Mouse (Mus musculus): Measurements from ENCODE around the gene 4932411N23Rik. TPM values are rescaled to one million over a fixed set of nuclear protein-coding genes. Genes with fewer than 3 reads are reported as not detected.
"Not testable (repeated sequence)": the region's sequence is repeated elsewhere in the genome, so short reads cannot be mapped to it uniquely, and the experiment has no call there.

Gene 4932411N23Rik
- not detected in 2 replicates for polyA plus RNA-seq (2012; rRNA removed)
- polyA plus RNA-seq (2014; fragmentation: Nextera tagmentation; extraction: Ambion mirVana), result not detected in 2 replicates

GRCm38 (mm10) chrX:126815768-126816167 is at the start of gene 4932411N23Rik:
Gene 4932411N23Rik (minus strand): TSS chrX:126815868.
- TF ChIP-seq POLR2A (IDR thresholded peaks at IDR 0.05; ENCODE audit: borderline replicate concordance, extremely low read depth, insufficient read depth, insufficient read length), result no peak
- Histone ChIP-seq H3K4me1 (ENCODE audit: control insufficient read depth, insufficient read depth, low read length) (no peaks in the 10 kb centered on the region), H3K4me3 (replicated peaks; ENCODE audit: low read length) (no peak within 1 kb of the TSS), H3K9ac (ENCODE audit: low read depth, low read length, severe bottlenecking) (no peak within 1 kb of the TSS), H3K36me3 (ENCODE audit: control insufficient read depth, insufficient read depth, low read length) (no peaks in the 10 kb centered on the region), H3K9me3 (ENCODE audit: control insufficient read depth, low read length) (no peaks in the 10 kb centered on the region), H3K27ac (replicated peaks; ENCODE audit: low read depth, low read length) (no peak within 1 kb of the TSS), H3K27me3 (ENCODE audit: control insufficient read depth, insufficient read depth, low read length) (no peaks in the 10 kb centered on the region), H3K4me2 (replicated peaks; ENCODE audit: low read depth, low read length, severe bottlenecking) (no peak within 1 kb of the TSS)
- DNase-seq (ENCODE audit: low spot score), result no peak
- no peak for ATAC-seq (ENCODE audit: low FRiP score, low read depth)

- Histone ChIP-seq H3K9ac (ENCODE audit: low read depth, low read length, severe bottlenecking) (no peak overlapping the region), H3K4me1 (ENCODE audit: control insufficient read depth, insufficient read depth, low read length) (no peaks in the 10 kb centered on the region), H3K27ac (replicated peaks; ENCODE audit: low read depth, low read length) (no peak overlapping the region), H3K36me3 (ENCODE audit: control insufficient read depth, insufficient read depth, low read length) (no peaks in the 10 kb centered on the region), H3K9me3 (ENCODE audit: control insufficient read depth, low read length) (no peaks in the 10 kb centered on the region), H3K4me3 (replicated peaks; ENCODE audit: low read length) (no peak overlapping the region), H3K27me3 (ENCODE audit: control insufficient read depth, insufficient read depth, low read length) (no peaks in the 10 kb centered on the region), H3K4me2 (replicated peaks; ENCODE audit: low read depth, low read length, severe bottlenecking) (no peak overlapping the region)
- DNase-seq (ENCODE audit: low spot score), result no peak
- ATAC-seq (ENCODE audit: low FRiP score, low read depth), result no peak
- no peak for TF ChIP-seq POLR2A (IDR thresholded peaks at IDR 0.05; ENCODE audit: borderline replicate concordance, extremely low read depth, insufficient read depth, insufficient read length)
- WGBS, result 84% methylated on average over 5 of the region's 5 CpGs
Observed at GRCm38 (mm10) chrX:126779895-126780294, 35.8 kb downstream of the 4932411N23Rik start.

GRCm38 (mm10) chrX:126777643-126778042 is 38.0 kb downstream of the 4932411N23Rik start:
- not testable (repeated sequence) for H3K4me2 ChIP-seq (replicated peaks; ENCODE audit: low read depth, low read length, severe bottlenecking); ATAC-seq (ENCODE audit: low FRiP score, low read depth); H3K27ac ChIP-seq (replicated peaks; ENCODE audit: low read depth, low read length); H3K4me3 ChIP-seq (replicated peaks; ENCODE audit: low read length); H3K9ac ChIP-seq (ENCODE audit: low read depth, low read length, severe bottlenecking); H3K36me3 ChIP-seq (ENCODE audit: control insufficient read depth, insufficient read depth, low read length); DNase-seq (ENCODE audit: low spot score); H3K9me3 ChIP-seq (ENCODE audit: control insufficient read depth, low read length); H3K27me3 ChIP-seq (ENCODE audit: control insufficient read depth, insufficient read depth, low read length); H3K4me1 ChIP-seq (ENCODE audit: control insufficient read depth, insufficient read depth, low read length)
- WGBS, result 77% methylated on average over 5 of the region's 6 CpGs

- H3K27me3 ChIP-seq (ENCODE audit: control insufficient read depth, insufficient read depth, low read length); H3K4me3 ChIP-seq (replicated peaks; ENCODE audit: low read length); H3K27ac ChIP-seq (replicated peaks; ENCODE audit: low read depth, low read length); ATAC-seq (ENCODE audit: low FRiP score, low read depth); H3K9me3 ChIP-seq (ENCODE audit: control insufficient read depth, low read length); H3K4me2 ChIP-seq (replicated peaks; ENCODE audit: low read depth, low read length, severe bottlenecking); DNase-seq (ENCODE audit: low spot score); H3K9ac ChIP-seq (ENCODE audit: low read depth, low read length, severe bottlenecking); H3K4me1 ChIP-seq (ENCODE audit: control insufficient read depth, insufficient read depth, low read length); H3K36me3 ChIP-seq (ENCODE audit: control insufficient read depth, insufficient read depth, low read length): not testable (repeated sequence)
- 80% methylated on average over 5 of the region's 5 CpGs for WGBS
Observed at GRCm38 (mm10) chrX:126774846-126775245, 40.8 kb downstream of the 4932411N23Rik start.

- H3K4me3 ChIP-seq (replicated peaks; ENCODE audit: low read length); H3K4me1 ChIP-seq (ENCODE audit: control insufficient read depth, insufficient read depth, low read length); H3K27me3 ChIP-seq (ENCODE audit: control insufficient read depth, insufficient read depth, low read length); H3K9me3 ChIP-seq (ENCODE audit: control insufficient read depth, low read length); H3K36me3 ChIP-seq (ENCODE audit: control insufficient read depth, insufficient read depth, low read length); ATAC-seq (ENCODE audit: low FRiP score, low read depth); H3K9ac ChIP-seq (ENCODE audit: low read depth, low read length, severe bottlenecking); H3K27ac ChIP-seq (replicated peaks; ENCODE audit: low read depth, low read length); DNase-seq (ENCODE audit: low spot score); H3K4me2 ChIP-seq (replicated peaks; ENCODE audit: low read depth, low read length, severe bottlenecking): not testable (repeated sequence)
- 79% methylated on average over 4 of the region's 6 CpGs for WGBS
Observed at GRCm38 (mm10) chrX:126773511-126773910, 42.2 kb downstream of the 4932411N23Rik start.

Other genes starting within 250 kb of the 4932411N23Rik start
- gene Gm382, start 224.1 kb upstream of the 4932411N23Rik start, polyA plus RNA-seq (2012; rRNA removed), result not detected in 2 replicates
- gene Gm382, start 224.1 kb upstream of the 4932411N23Rik start, polyA plus RNA-seq (2014; fragmentation: Nextera tagmentation; extraction: Ambion mirVana), result not detected in 2 replicates

All from limb, embryonic 14.5 days (tissue).